Mouse (Mus musculus) adrenal gland, postnatal 4 days (tissue): ENCODE measurements at regions not wholly inside any gene's neighbourhood (a gene's known extent, or its start where the extent isn't known, plus 50 kb on each side); places are given as distances from the start of the nearest gene placed in this dataset.

ENCODE experiments used
- DNase-seq, 2 experiments: peaks; one replicate each; pipeline ENCODE4 v3.0.0; 2021 to 2022; ENCODE audit warnings: low spot score in 2 of 2, mixed read lengths in 2 of 2

- DNase-seq: no peak
Measured at GRCm38 (mm10) chr7:68453028-68453692, 179.5 kb downstream of the Fam169b start.

- no peak for DNase-seq
Measured at GRCm38 (mm10) chr7:68444426-68445095, 170.9 kb downstream of the Fam169b start.

- no peak for DNase-seq
Measured at GRCm38 (mm10) chr7:68440661-68441150, 167.1 kb downstream of the Fam169b start.

GRCm38 (mm10) chr7:68428946-68429345, 155.3 kb downstream of the Fam169b start:
- no peak for DNase-seq

- no peak for DNase-seq
Measured at GRCm38 (mm10) chr7:68415890-68416289, 142.3 kb downstream of the Fam169b start.

- DNase-seq: no peak
Measured at GRCm38 (mm10) chr7:68412786-68413185, 139.1 kb downstream of the Fam169b start.
